8 mouse cellular contexts compared by ENCODE assay signal in the genomic region with DNA sequence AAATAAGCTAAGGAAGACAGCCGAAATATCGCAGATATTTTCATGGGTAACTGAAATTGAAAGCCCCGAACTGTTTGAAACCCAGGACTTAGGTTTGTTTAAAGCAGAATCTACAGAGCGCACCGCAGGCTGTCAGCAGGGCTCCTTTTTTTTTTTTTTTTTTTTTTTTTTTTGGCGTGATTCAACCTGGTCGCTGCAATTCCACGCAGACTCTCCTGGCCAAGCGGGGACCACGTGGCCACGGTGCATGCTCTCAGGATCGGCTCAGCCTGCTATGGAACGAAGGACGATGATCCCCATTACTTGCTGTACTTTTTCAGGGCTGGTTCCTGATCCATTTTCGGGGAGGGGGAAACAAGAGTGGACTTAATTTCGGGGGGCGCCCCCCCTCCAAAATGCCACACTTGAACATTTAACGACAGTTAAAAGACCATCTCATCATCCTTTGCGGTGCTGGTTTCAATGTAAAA. TPM values are rescaled to one million over a fixed set of nuclear protein-coding genes. Genes with fewer than 3 reads are reported as not detected.
DNase-seq lines count a peak whose midpoint lies in the region; ATAC-seq lines count a peak whose summit lies in the region.

No protein-coding gene starts in this region.

- H3K27me3 ChIP-seq in heart, embryonic 10.5 days (ENCODE audit: insufficient read depth, poor library complexity, severe bottlenecking): peaks cover 20% of the 10 kb centered on the region
- H3K27me3 ChIP-seq in embryonic facial prominence, embryonic 11.5 days (ENCODE audit: control insufficient read depth, insufficient read depth, low read length): 0 out of 2 replicates have a peak, but pooled peaks cover 2% of the 10 kb centered on the region
- peaks cover 21% of the 10 kb centered on the region for H3K27me3 ChIP-seq in hindbrain, embryonic 12.5 days
- H3K27me3 ChIP-seq in liver, embryonic 11.5 days (replicated peaks; ENCODE audit: control insufficient read depth, insufficient read depth, low read length): no peaks in the 10 kb centered on the region
- peaks cover 5% of the 10 kb centered on the region; the same call in 1 of the 2 replicates for H3K27me3 ChIP-seq in neural tube, embryonic 12.5 days (replicated peaks)

- H3K4me2 ChIP-seq in embryonic facial prominence, embryonic 11.5 days (ENCODE audit: low read depth, low read length): peak overlapping the region; percentile 98
- H3K4me2 ChIP-seq in hindbrain, embryonic 12.5 days (replicated peaks): peak overlapping the region; percentile 98
- H3K4me2 ChIP-seq in liver, embryonic 11.5 days: peak overlapping the region; percentile 97
- H3K4me2 ChIP-seq in neural tube, embryonic 12.5 days (replicated peaks): peak overlapping the region; percentile 97

- H3K27ac ChIP-seq in heart, embryonic 10.5 days: peak overlapping the region; percentile 97
- H3K27ac ChIP-seq in embryonic facial prominence, embryonic 11.5 days (replicated peaks; ENCODE audit: low read depth, low read length): no peak overlapping the region
- H3K27ac ChIP-seq in hindbrain, embryonic 12.5 days: peak overlapping the region; percentile 87; the same call in 1 of the 2 replicates
- peak overlapping the region; percentile 83 for H3K27ac ChIP-seq in liver, embryonic 11.5 days (ENCODE audit: low read depth, low read length)
- H3K27ac ChIP-seq in neural tube, embryonic 12.5 days: 0 out of 2 replicates have a peak overlapping the region, but pooled peaks have one; percentile 81

- WGBS in heart, embryonic 10.5 days: under 1% methylated on average over 19 of the region's 19 CpGs
- WGBS in embryonic facial prominence, embryonic 11.5 days: 1% methylated on average over 19 of the region's 19 CpGs
- under 1% methylated on average over 19 of the region's 19 CpGs for WGBS in hindbrain, embryonic 12.5 days
- WGBS in liver, embryonic 11.5 days: under 1% methylated on average over 19 of the region's 19 CpGs
- WGBS in neural tube, embryonic 12.5 days: 1% methylated on average over 19 of the region's 19 CpGs

- intact Hi-C loops in heart, postnatal 36 days (cut with DNase I): no loop called here

- no peak for DNase-seq in heart, embryonic 10.5 days (ENCODE audit: low spot score)
- DNase-seq in heart, postnatal 36 days: no peak
- DNase-seq in ZHBTc4 (ENCODE audit: low read depth, low spot score): peak; percentile 32
- DNase-seq in embryonic facial prominence, embryonic 11.5 days (ENCODE audit: low spot score): peak; percentile 42
- no peak for DNase-seq in liver, embryonic 11.5 days (ENCODE audit: low spot score)

- H3K9ac ChIP-seq in embryonic facial prominence, embryonic 11.5 days (replicated peaks; ENCODE audit: low read length): peak overlapping the region; percentile 79; the same call in 1 of the 2 replicates
- peak overlapping the region; percentile 89 for H3K9ac ChIP-seq in hindbrain, embryonic 12.5 days
- peak overlapping the region; percentile 92 for H3K9ac ChIP-seq in liver, embryonic 11.5 days (ENCODE audit: low read depth, low read length)
- peak overlapping the region; percentile 90 for H3K9ac ChIP-seq in neural tube, embryonic 12.5 days

- H3K4me3 ChIP-seq in heart, embryonic 10.5 days: peak overlapping the region; percentile 83
- peak overlapping the region; percentile 77 for H3K4me3 ChIP-seq in embryonic facial prominence, embryonic 11.5 days (ENCODE audit: low read depth, low read length)
- H3K4me3 ChIP-seq in hindbrain, embryonic 12.5 days: peak overlapping the region; percentile 88
- peak overlapping the region; percentile 83 for H3K4me3 ChIP-seq in liver, embryonic 11.5 days (ENCODE audit: low read depth, low read length)
- H3K4me3 ChIP-seq in neural tube, embryonic 12.5 days: peak overlapping the region; percentile 78

- H3K36me3 ChIP-seq in heart, embryonic 10.5 days: no peaks in the 10 kb centered on the region
- no peaks in the 10 kb centered on the region for H3K36me3 ChIP-seq in embryonic facial prominence, embryonic 11.5 days (replicated peaks; ENCODE audit: control insufficient read depth, insufficient read depth, low read depth, low read length)
- no peaks in the 10 kb centered on the region for H3K36me3 ChIP-seq in hindbrain, embryonic 12.5 days
- H3K36me3 ChIP-seq in liver, embryonic 11.5 days (ENCODE audit: control insufficient read depth, insufficient read depth, low read length): no peaks in the 10 kb centered on the region
- no peaks in the 10 kb centered on the region for H3K36me3 ChIP-seq in neural tube, embryonic 12.5 days

- no peak for ATAC-seq in embryonic facial prominence, embryonic 11.5 days (replicated peaks; ENCODE audit: insufficient number of reproducible peaks, low FRiP score, low TSS enrichment, low read depth)
- ATAC-seq in hindbrain, embryonic 12.5 days (ENCODE audit: low FRiP score): no peak
- ATAC-seq in liver, embryonic 11.5 days (replicated peaks; ENCODE audit: low FRiP score): no peak
- ATAC-seq in neural tube, embryonic 12.5 days (ENCODE audit: low FRiP score, low read depth): no peak
- no peak for ATAC-seq in granulocyte monocyte progenitor cell, adult 5-6 weeks (replicated peaks; ENCODE audit: poor library complexity, severe bottlenecking)

- H3K9me3 ChIP-seq in heart, embryonic 10.5 days: no peaks in the 10 kb centered on the region
- H3K9me3 ChIP-seq in embryonic facial prominence, embryonic 11.5 days (replicated peaks; ENCODE audit: control insufficient read depth, low read length): no peaks in the 10 kb centered on the region
- H3K9me3 ChIP-seq in hindbrain, embryonic 12.5 days (replicated peaks): no peaks in the 10 kb centered on the region
- H3K9me3 ChIP-seq in liver, embryonic 11.5 days (ENCODE audit: control insufficient read depth, low read length): no peaks in the 10 kb centered on the region
- no peaks in the 10 kb centered on the region for H3K9me3 ChIP-seq in neural tube, embryonic 12.5 days

- H3K4me1 ChIP-seq in heart, embryonic 10.5 days: peaks cover 28% of the 10 kb centered on the region
- peaks cover 7% of the 10 kb centered on the region for H3K4me1 ChIP-seq in embryonic facial prominence, embryonic 11.5 days (ENCODE audit: control insufficient read depth, insufficient read depth, low read length)
- peaks cover 30% of the 10 kb centered on the region for H3K4me1 ChIP-seq in hindbrain, embryonic 12.5 days
- H3K4me1 ChIP-seq in liver, embryonic 11.5 days (replicated peaks; ENCODE audit: control insufficient read depth, insufficient read depth, low read length): peaks cover 41% of the 10 kb centered on the region
- H3K4me1 ChIP-seq in neural tube, embryonic 12.5 days: peaks cover 21% of the 10 kb centered on the region

RNA-seq across cellular contexts. Expression of a gene that starts 1.4 kb away (rescaled TPM):
- 3.2 and 6.6 TPM in 2 replicates for polyA plus RNA-seq in heart, embryonic 10.5 days (2016; fragmentation: Nextera tagmentation; extraction: Ambion mirVana)
- 1 to 10 TPM; 4.6 to 6.2 TPM for total RNA-seq in heart, postnatal 36 days (2021)
- polyA plus RNA-seq in embryonic facial prominence, embryonic 11.5 days (2014; fragmentation: Nextera tagmentation; extraction: Ambion mirVana): 7.9 and 8.7 TPM in 2 replicates
- 16.8 and 19.4 TPM in 2 replicates for polyA plus RNA-seq in hindbrain, embryonic 12.5 days (2016; fragmentation: Nextera tagmentation; extraction: Ambion mirVana)
- polyA plus RNA-seq in liver, embryonic 11.5 days (2014; fragmentation: Nextera tagmentation; extraction: Ambion mirVana): 19.5 and 19.9 TPM in 2 replicates
- polyA plus RNA-seq in neural tube, embryonic 12.5 days (2016; fragmentation: Nextera tagmentation; extraction: Ambion mirVana): 15.2 and 19.1 TPM in 2 replicates
- total RNA-seq in granulocyte monocyte progenitor cell, adult 5-6 weeks (2014; fragmentation: Nextera tagmentation): 2.6 and 5.6 TPM in 2 replicates
- total RNA-seq in granulocyte monocyte progenitor cell, adult 5-6 weeks (2017): 10.0 and 11.2 TPM in 2 replicates

RNA-seq across cellular contexts. Expression of a gene that starts 16.8 kb away (rescaled TPM):
- polyA plus RNA-seq in heart, embryonic 10.5 days (2016; fragmentation: Nextera tagmentation; extraction: Ambion mirVana): 1.6 and 4.0 TPM in 2 replicates
- 1 to 10 TPM; 5.0 to 7.7 TPM for total RNA-seq in heart, postnatal 36 days (2021)
- polyA plus RNA-seq in embryonic facial prominence, embryonic 11.5 days (2014; fragmentation: Nextera tagmentation; extraction: Ambion mirVana): 5.1 and 5.3 TPM in 2 replicates
- 14.5 and 15.3 TPM in 2 replicates for polyA plus RNA-seq in hindbrain, embryonic 12.5 days (2016; fragmentation: Nextera tagmentation; extraction: Ambion mirVana)
- polyA plus RNA-seq in liver, embryonic 11.5 days (2014; fragmentation: Nextera tagmentation; extraction: Ambion mirVana): 9.8 and 10.9 TPM in 2 replicates
- 19.3 and 19.7 TPM in 2 replicates for polyA plus RNA-seq in neural tube, embryonic 12.5 days (2016; fragmentation: Nextera tagmentation; extraction: Ambion mirVana)
- 18.9 and 20.6 TPM in 2 replicates for total RNA-seq in granulocyte monocyte progenitor cell, adult 5-6 weeks (2014; fragmentation: Nextera tagmentation)
- total RNA-seq in granulocyte monocyte progenitor cell, adult 5-6 weeks (2017): 25.7 and 33.4 TPM in 2 replicates

RNA-seq across cellular contexts. Expression of a gene that starts 29.3 kb away (rescaled TPM):
- 23.6 and 29.5 TPM in 2 replicates for polyA plus RNA-seq in heart, embryonic 10.5 days (2016; fragmentation: Nextera tagmentation; extraction: Ambion mirVana)
- 1 to 10 TPM; 1.8 to 2.4 TPM for total RNA-seq in heart, postnatal 36 days (2021)
- 47.6 and 48.1 TPM in 2 replicates for polyA plus RNA-seq in embryonic facial prominence, embryonic 11.5 days (2014; fragmentation: Nextera tagmentation; extraction: Ambion mirVana)
- 22.4 and 23.2 TPM in 2 replicates for polyA plus RNA-seq in hindbrain, embryonic 12.5 days (2016; fragmentation: Nextera tagmentation; extraction: Ambion mirVana)
- 55.6 and 63.4 TPM in 2 replicates for polyA plus RNA-seq in liver, embryonic 11.5 days (2014; fragmentation: Nextera tagmentation; extraction: Ambion mirVana)
- polyA plus RNA-seq in neural tube, embryonic 12.5 days (2016; fragmentation: Nextera tagmentation; extraction: Ambion mirVana): 21.2 and 22.0 TPM in 2 replicates
- 19.8 and 25.9 TPM in 2 replicates for total RNA-seq in granulocyte monocyte progenitor cell, adult 5-6 weeks (2014; fragmentation: Nextera tagmentation)
- 43.2 and 55.3 TPM in 2 replicates for total RNA-seq in granulocyte monocyte progenitor cell, adult 5-6 weeks (2017)

Comparison
In these comparisons a context has a peak if more than half of its experiments do, and no peak if none do; other contexts are left out.
1. DNase-seq: peak in ZHBTc4 (single experiment) and embryonic facial prominence, embryonic 11.5 days (single experiment); none in heart, embryonic 10.5 days (single experiment), heart, postnatal 36 days (0 of 2) and liver, embryonic 11.5 days (single experiment).
2. Peak in every context shown above with its lines, with median percentiles within 50 percentile points of each other: H3K4me3 ChIP-seq, H3K4me2 ChIP-seq and H3K9ac ChIP-seq.